Comparison of ENCODE assay signal across 21 mouse cellular contexts in the genomic region with DNA sequence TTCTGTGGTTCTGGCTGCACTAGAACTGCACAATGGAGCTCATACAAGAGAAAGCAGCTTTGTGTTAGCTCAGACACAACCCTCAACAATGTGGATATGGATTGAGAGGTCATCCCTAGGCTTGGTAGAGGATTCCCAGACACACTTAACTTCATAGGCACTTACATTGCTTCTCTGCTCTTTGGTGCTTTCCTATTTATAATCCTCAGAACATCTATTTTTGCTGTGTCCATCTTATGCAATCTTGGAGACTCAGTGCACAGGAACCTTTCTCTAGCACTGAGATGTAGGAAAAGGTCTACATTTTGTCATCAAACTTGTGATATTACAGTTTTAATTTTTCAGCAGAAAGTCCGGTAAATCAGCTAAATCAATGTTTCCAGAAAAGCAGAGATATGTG.
"Had no signal": no experiment of that assay in that cellular context is flagged by ENCODE, and none has a peak within 500 bp of the region (broad histone marks: within the 10 kb centered on the region; RNA-seq: fewer than 3 reads in every experiment).

No protein-coding gene starts in this region.

- ATAC-seq: forebrain, embryonic 13.5 days; forebrain, embryonic 14.5 days; forebrain, embryonic 15.5 days; forebrain, embryonic 16.5 days; forebrain, postnatal 0 days had no signal

- DNase-seq: cerebellum, adult 8-10 months; cerebellum, adult 9-10 months; cerebellum, adult 9-11 months; cerebellum, postnatal 10 days; cerebellum, postnatal 14 days; cerebellum, postnatal 25 days; cerebellum, postnatal 36 days; embryo, embryonic 11 days; forebrain, postnatal 0 days; gastrocnemius, adult 2 months; gastrocnemius, postnatal 10 days; gastrocnemius, postnatal 14 days; gastrocnemius, postnatal 25 days; gastrocnemius, postnatal 36 days; heart, adult 11 months; heart, adult 18-20 months; heart, adult 2 months had no signal
